Mouse (Mus musculus): Measurements from ENCODE around the gene Sik3. TPM values are rescaled to one million over a fixed set of nuclear protein-coding genes. Genes with fewer than 3 reads are reported as not detected.

Gene Sik3
- polyA plus RNA-seq, 1 experiment from 2014 or later, result 10.6 TPM

GRCm38 (mm10) chr9:46259111-46259510 is 246.5 kb downstream of the Sik3 start:
- no peaks in the 10 kb centered on the region for H3K27me3 ChIP-seq (ENCODE audit: control insufficient read depth, insufficient read depth, low read length)

GRCm38 (mm10) chr9:46261131-46261530 is 248.5 kb downstream of the Sik3 start:
- Histone ChIP-seq H3K36me3 (ENCODE audit: control insufficient read depth, insufficient read depth, low read length) (no peaks in the 10 kb centered on the region), H3K9ac (ENCODE audit: low read length) (no peak overlapping the region), H3K9me3 (ENCODE audit: control insufficient read depth, low read length) (no peaks in the 10 kb centered on the region), H3K4me2 (ENCODE audit: low read depth, severe bottlenecking) (no peak overlapping the region), H3K4me3 (ENCODE audit: low read depth, low read length) (no peak overlapping the region), H3K27ac (replicated peaks; ENCODE audit: low read depth, low read length) (no peak overlapping the region), H3K27me3 (ENCODE audit: control insufficient read depth, insufficient read depth, low read length) (no peaks in the 10 kb centered on the region), H3K4me1 (ENCODE audit: control insufficient read depth, insufficient read depth, low read length) (no peaks in the 10 kb centered on the region)
- 86% methylated on average over 7 of the region's 7 CpGs for WGBS
- no peak for DNase-seq (ENCODE audit: low spot score)
- ATAC-seq (ENCODE audit: insufficient number of reproducible peaks, low FRiP score, low TSS enrichment, low read depth), result no peak

More at GRCm38 (mm10) chr9:46259111-46259510, 246.5 kb downstream of the Sik3 start:
- H3K4me2 ChIP-seq (ENCODE audit: low read depth, severe bottlenecking), result no peak overlapping the region
- no peak overlapping the region for H3K27ac ChIP-seq (replicated peaks; ENCODE audit: low read depth, low read length)
- H3K36me3 ChIP-seq (ENCODE audit: control insufficient read depth, insufficient read depth, low read length), result no peaks in the 10 kb centered on the region
- H3K9ac ChIP-seq (ENCODE audit: low read length), result no peak overlapping the region
- 84% methylated on average over 6 of the region's 6 CpGs for WGBS
- no peaks in the 10 kb centered on the region for H3K9me3 ChIP-seq (ENCODE audit: control insufficient read depth, low read length)
- DNase-seq (ENCODE audit: low spot score) (no peak), ATAC-seq (ENCODE audit: insufficient number of reproducible peaks, low FRiP score, low TSS enrichment, low read depth) (no peak)
- no peaks in the 10 kb centered on the region for H3K4me1 ChIP-seq (ENCODE audit: control insufficient read depth, insufficient read depth, low read length)
- no peak overlapping the region for H3K4me3 ChIP-seq (ENCODE audit: low read depth, low read length)

DNA sequence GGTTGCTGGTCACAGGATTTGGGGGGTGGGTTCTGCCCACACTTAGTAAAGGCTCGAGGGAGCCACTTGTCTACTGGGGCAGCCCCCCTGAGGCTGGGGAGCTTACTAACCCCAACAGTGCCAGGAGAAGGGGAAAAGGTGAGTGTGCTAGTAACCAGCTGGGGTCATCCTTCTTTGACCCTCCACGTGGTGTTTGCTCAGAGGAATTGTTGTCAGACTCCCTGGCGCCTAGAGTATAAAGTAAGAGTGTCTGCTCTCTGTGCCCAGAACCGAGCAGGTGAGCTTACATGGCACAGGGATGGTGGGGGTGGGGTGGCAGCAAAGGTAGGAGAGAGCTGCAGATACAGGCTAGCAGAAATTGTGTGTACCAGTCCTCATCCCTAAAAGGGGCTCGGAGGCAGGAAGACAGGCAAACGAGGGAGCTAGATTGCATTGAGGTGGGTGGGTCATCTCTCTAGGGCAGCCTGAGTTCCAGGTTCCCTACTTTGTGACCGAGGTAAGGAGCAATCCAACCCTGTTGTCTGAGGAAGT is 255.8 kb downstream of the Sik3 start, which contains the start of gene Apoa5:
TSS of gene Apoa5 (plus strand) at position 291 of the 531 bp plus-strand sequence.
- Histone ChIP-seq H3K9me3 (ENCODE audit: control insufficient read depth, low read length) (no peaks in the 10 kb centered on the region), H3K36me3 (ENCODE audit: control insufficient read depth, insufficient read depth, low read length) (no peaks in the 10 kb centered on the region), H3K27me3 (ENCODE audit: control insufficient read depth, insufficient read depth, low read length) (peaks cover 4% of the 10 kb centered on the region; the same call in 1 of the 2 replicates), H3K4me2 (ENCODE audit: low read depth, severe bottlenecking) (no peak within 1 kb of the TSS), H3K4me3 (ENCODE audit: low read depth, low read length) (no peak within 1 kb of the TSS), H3K9ac (ENCODE audit: low read length) (no peak within 1 kb of the TSS), H3K4me1 (ENCODE audit: control insufficient read depth, insufficient read depth, low read length) (0 out of 2 replicates have a peak, but pooled peaks cover 3% of the 10 kb centered on the region), H3K27ac (replicated peaks; ENCODE audit: low read depth, low read length) (no peak within 1 kb of the TSS)
- DNase-seq (ENCODE audit: low spot score) (no peak), ATAC-seq (ENCODE audit: insufficient number of reproducible peaks, low FRiP score, low TSS enrichment, low read depth) (no peak)
- WGBS, result 60% methylated on average over 7 of the region's 7 CpGs

DNA sequence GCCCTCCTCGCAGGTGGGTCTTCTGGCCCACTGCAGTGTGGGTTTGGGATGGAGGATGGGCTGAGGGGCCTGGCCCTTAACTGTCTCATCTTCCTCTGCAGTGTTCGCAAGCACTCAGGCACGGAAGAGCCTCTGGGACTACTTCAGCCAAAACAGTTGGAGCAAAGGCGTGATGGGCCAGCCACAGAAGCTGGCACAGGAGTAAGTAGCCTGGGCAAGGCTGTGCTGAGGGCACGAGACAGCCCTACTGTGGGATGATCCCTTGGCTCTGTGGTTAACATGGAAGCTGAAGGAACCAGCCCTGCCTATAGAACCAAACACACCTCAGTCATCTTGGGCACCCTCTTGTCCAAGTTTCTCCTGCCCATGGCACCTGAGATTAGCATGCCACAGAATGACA is 256.5 kb downstream of the Sik3 start:
- no peaks in the 10 kb centered on the region for H3K36me3 ChIP-seq (ENCODE audit: control insufficient read depth, insufficient read depth, low read length)
- H3K9ac ChIP-seq (ENCODE audit: low read length), result no peak overlapping the region
- WGBS, result 91% methylated on average over 5 of the region's 5 CpGs
- DNase-seq (ENCODE audit: low spot score) (no peak), ATAC-seq (ENCODE audit: insufficient number of reproducible peaks, low FRiP score, low TSS enrichment, low read depth) (no peak)
- no peak overlapping the region for H3K4me3 ChIP-seq (ENCODE audit: low read depth, low read length)
- H3K27ac ChIP-seq (replicated peaks; ENCODE audit: low read depth, low read length), result no peak overlapping the region
- no peaks in the 10 kb centered on the region for H3K9me3 ChIP-seq (ENCODE audit: control insufficient read depth, low read length)
- 0 out of 2 replicates have a peak, but pooled peaks cover 3% of the 10 kb centered on the region for H3K4me1 ChIP-seq (ENCODE audit: control insufficient read depth, insufficient read depth, low read length)
- H3K4me2 ChIP-seq (ENCODE audit: low read depth, severe bottlenecking), result no peak overlapping the region
- H3K27me3 ChIP-seq (ENCODE audit: control insufficient read depth, insufficient read depth, low read length), result peaks cover 4% of the 10 kb centered on the region; the same call in 1 of the 2 replicates

- H3K4me2 ChIP-seq (ENCODE audit: low read depth, severe bottlenecking), result no peak overlapping the region
- no peak overlapping the region for H3K27ac ChIP-seq (replicated peaks; ENCODE audit: low read depth, low read length)
- no peak for ATAC-seq (ENCODE audit: insufficient number of reproducible peaks, low FRiP score, low TSS enrichment, low read depth)
- H3K36me3 ChIP-seq (ENCODE audit: control insufficient read depth, insufficient read depth, low read length), result peaks cover under 1% of the 10 kb centered on the region; the same call in 1 of the 2 replicates
- H3K4me1 ChIP-seq (ENCODE audit: control insufficient read depth, insufficient read depth, low read length), result 0 out of 2 replicates have a peak, but pooled peaks cover 3% of the 10 kb centered on the region
- DNase-seq (ENCODE audit: low spot score), result no peak
- H3K9me3 ChIP-seq (ENCODE audit: control insufficient read depth, low read length), result no peaks in the 10 kb centered on the region
- H3K4me3 ChIP-seq (ENCODE audit: low read depth, low read length), result no peak overlapping the region
- 89% methylated on average over 4 of the region's 4 CpGs for WGBS
- no peak overlapping the region for H3K9ac ChIP-seq (ENCODE audit: low read length)
- H3K27me3 ChIP-seq (ENCODE audit: control insufficient read depth, insufficient read depth, low read length), result peaks cover 4% of the 10 kb centered on the region; the same call in 1 of the 2 replicates
Observed at GRCm38 (mm10) chr9:46270782-46271181, 258.2 kb downstream of the Sik3 start.

- no peak overlapping the region for H3K27ac ChIP-seq (replicated peaks; ENCODE audit: low read depth, low read length)
- H3K4me3 ChIP-seq (ENCODE audit: low read depth, low read length), result no peak overlapping the region
- H3K4me1 ChIP-seq (ENCODE audit: control insufficient read depth, insufficient read depth, low read length), result 0 out of 2 replicates have a peak, but pooled peaks cover 3% of the 10 kb centered on the region
- H3K36me3 ChIP-seq (ENCODE audit: control insufficient read depth, insufficient read depth, low read length), result peaks cover 6% of the 10 kb centered on the region
- H3K27me3 ChIP-seq (ENCODE audit: control insufficient read depth, insufficient read depth, low read length), result peaks cover 4% of the 10 kb centered on the region; the same call in 1 of the 2 replicates
- DNase-seq (ENCODE audit: low spot score), result no peak
- no peaks in the 10 kb centered on the region for H3K9me3 ChIP-seq (ENCODE audit: control insufficient read depth, low read length)
- no peak for ATAC-seq (ENCODE audit: insufficient number of reproducible peaks, low FRiP score, low TSS enrichment, low read depth)
- H3K9ac ChIP-seq (ENCODE audit: low read length), result no peak overlapping the region
- no peak overlapping the region for H3K4me2 ChIP-seq (ENCODE audit: low read depth, severe bottlenecking)
- 84% methylated on average over 9 of the region's 9 CpGs for WGBS
Observed at GRCm38 (mm10) chr9:46272070-46272469, 259.4 kb downstream of the Sik3 start.

- WGBS, result 7% methylated on average over 45 of the region's 45 CpGs
- ATAC-seq (ENCODE audit: insufficient number of reproducible peaks, low FRiP score, low TSS enrichment, low read depth), result peak; percentile 88
Observed at GRCm38 (mm10) chr9:46272677-46273454, 260.2 kb downstream of the Sik3 start, which contains the start of gene Zpr1. Gene Zpr1 (plus strand): TSS chr9:46273064.

More at GRCm38 (mm10) chr9:46272677-46273454, 260.2 kb downstream of the Sik3 start, which contains the start of gene Zpr1:
- peaks cover 4% of the 10 kb centered on the region; the same call in 1 of the 2 replicates for H3K27me3 ChIP-seq (ENCODE audit: control insufficient read depth, insufficient read depth, low read length)
- H3K9me3 ChIP-seq (ENCODE audit: control insufficient read depth, low read length), result no peaks in the 10 kb centered on the region
- H3K27ac ChIP-seq (replicated peaks; ENCODE audit: low read depth, low read length), result no peak within 1 kb of the TSS
- peak; percentile 91 for DNase-seq (ENCODE audit: low spot score)
- peak within 1 kb of the TSS; percentile 84 for H3K4me2 ChIP-seq (ENCODE audit: low read depth, severe bottlenecking)
- H3K4me1 ChIP-seq (ENCODE audit: control insufficient read depth, insufficient read depth, low read length), result 0 out of 2 replicates have a peak, but pooled peaks cover 3% of the 10 kb centered on the region
- peak within 1 kb of the TSS; percentile 63 for H3K9ac ChIP-seq (ENCODE audit: low read length)
- peak within 1 kb of the TSS; percentile 88 for H3K4me3 ChIP-seq (ENCODE audit: low read depth, low read length)
- H3K36me3 ChIP-seq (ENCODE audit: control insufficient read depth, insufficient read depth, low read length), result peaks cover 6% of the 10 kb centered on the region

All from limb, embryonic 11.5 days (tissue).